1 mouse cellular context compared by ENCODE assay signal in the genomic region with DNA sequence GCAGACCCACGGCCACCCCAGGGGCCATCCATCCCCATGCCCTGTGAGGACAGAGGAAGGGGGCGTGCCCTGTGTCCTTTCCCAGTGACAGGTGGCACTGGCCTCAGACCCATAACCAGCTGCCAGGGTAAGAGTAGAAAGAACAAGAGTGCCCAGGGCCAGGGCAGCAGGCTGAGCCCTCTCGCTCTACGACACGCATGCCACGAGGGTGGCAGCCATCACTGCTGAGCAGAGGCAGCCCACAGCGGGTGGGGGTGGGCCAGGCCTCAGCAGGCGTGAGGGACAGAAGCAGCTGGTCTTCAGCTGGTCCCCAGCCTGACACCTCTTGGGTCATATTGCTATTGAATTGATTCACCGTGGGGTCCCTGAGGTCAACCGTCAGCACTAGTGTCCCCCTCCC.
TF ChIP-seq lines count a peak whose summit lies in the region.

No protein-coding gene starts in this region.

TF ChIP-seq in myocyte, 11 proteins besides CTCF, POLR2A, EP300 and RAD21 (continued from another document):
- peak in 2 of 3 experiments; percentile 81 to 87 for TF ChIP-seq MYOD1 (IDR thresholded peaks at IDR 0.05; ENCODE audit: control insufficient read depth in 1 of 3, insufficient read length in 2 of 3, low read depth in 2 of 3)
